Mouse (Mus musculus) mammary gland, adult 2 months (tissue): Measurements from ENCODE around the gene Pramef17. TPM values are rescaled to one million over a fixed set of nuclear protein-coding genes. Genes with fewer than 3 reads are reported as not detected.

Experiments used
- polyA plus RNA-seq: library from polyadenylated mRNA; depleted of rRNA; stranded (reverse); fragments of >200 nt; gene quantifications from 2 replicates; pipeline ENCODE4 v1.2.3, GENCODE M21; 2012; ENCODE audit warnings: low replicate concordance; rRNA removed

Gene Pramef17
- polyA plus RNA-seq, result not detected in 2 replicates

GRCm38 (mm10) chr4:143994269-143994668 is at the start of gene Pramef17:
Gene Pramef17 (minus strand): TSS chr4:143994369.

GRCm38 (mm10) chr4:143966850-143967249 is 27.3 kb downstream of the Pramef17 start, which contains the start of gene Gm13101:
Gene Gm13101 (minus strand): TSS chr4:143966950.

GRCm38 (mm10) chr4:143950916-143951315 is 43.3 kb downstream of the Pramef17 start, which contains the start of gene Pramef25:
Gene Pramef25 (minus strand): TSS chr4:143951016.

Other genes with a start within 250 kb of the Pramef17 start
- gene Gm13023, start 205.0 kb downstream of the Pramef17 start, polyA plus RNA-seq, result not detected in 2 replicates
- not detected in 2 replicates for gene Gm13084, start 178.3 kb downstream of the Pramef17 start, polyA plus RNA-seq
- gene Gm13103, start 147.9 kb downstream of the Pramef17 start, polyA plus RNA-seq, result not detected in 2 replicates
- not detected in 2 replicates for gene Pramef6, start 94.0 kb downstream of the Pramef17 start, polyA plus RNA-seq
- gene Pramef25, start 43.4 kb downstream of the Pramef17 start, polyA plus RNA-seq, result not detected in 2 replicates
- gene Gm13101, start 27.4 kb downstream of the Pramef17 start, polyA plus RNA-seq, result not detected in 2 replicates
- gene Pramel4, start 64.8 kb upstream of the Pramef17 start, polyA plus RNA-seq, result not detected in 2 replicates
- gene Gm13102, start 112.1 kb upstream of the Pramef17 start, polyA plus RNA-seq, result not detected in 2 replicates
- not detected in 2 replicates for gene Oog3, start 168.3 kb upstream of the Pramef17 start, polyA plus RNA-seq
- gene Oog2, start 196.3 kb upstream of the Pramef17 start, polyA plus RNA-seq, result not detected in 2 replicates
- not detected in 2 replicates for gene C87977, start 218.9 kb upstream of the Pramef17 start, polyA plus RNA-seq